Mouse (Mus musculus) megakaryocyte, embryonic 14.5 days (primary cell): ENCODE measurements around the gene Coq4.

Source experiments
- FLI1 ChIP-seq: IDR thresholded peaks from 2 replicates; pipeline ENCODE4 v1.6.1; 2012; ENCODE audit warnings: low read length, inconsistent platforms, mixed read lengths
- GATA1 ChIP-seq: IDR thresholded peaks from 3 replicates; pipeline ENCODE4 v1.6.1; 2012; ENCODE audit warnings: mixed read lengths, low read length, inconsistent platforms, borderline replicate concordance

GRCm38 (mm10) chr2:29843231-29844105 is 56.2 kb downstream of the Coq4 start:
- TF ChIP-seq GATA1 (no peak), FLI1 (no peak)
